Mouse (Mus musculus) layer of hippocampus, postnatal 10 days (tissue): ENCODE data around the gene Itpr3. TPM values are rescaled to one million over a fixed set of nuclear protein-coding genes. Genes with fewer than 3 reads are reported as not detected.

Experiments
- DNase-seq, 2 experiments: peaks; one replicate each; pipeline ENCODE4 v3.0.0; 2021; ENCODE audit warnings: low spot score in 2 of 2
- total RNA-seq, 2 experiments: library from RNA; stranded (reverse); gene quantifications; 2 replicates each; pipeline ENCODE4 v1.2.3; 2021

Itpr3 gene
- total RNA-seq, 2 experiments from 2014 or later, result 2.4 to 2.9 TPM

GRCm38 (mm10) chr17:27038335-27039050 lies 18.6 kb upstream of the Itpr3 start:
- DNase-seq, result no peak

GRCm38 (mm10) chr17:27039432-27040102 lies 17.5 kb upstream of the Itpr3 start:
- DNase-seq, result no peak

GRCm38 (mm10) chr17:27040304-27041045 lies 16.6 kb upstream of the Itpr3 start:
- no peak for DNase-seq

- DNase-seq, result no peak
Observed at GRCm38 (mm10) chr17:27041046-27041786, 15.9 kb upstream of the Itpr3 start.

- DNase-seq, result no peak
Observed at GRCm38 (mm10) chr17:27041787-27042055, 15.4 kb upstream of the Itpr3 start.

GRCm38 (mm10) chr17:27042840-27043239 lies 14.3 kb upstream of the Itpr3 start:
- no peak for DNase-seq

- no peak for DNase-seq
Observed at GRCm38 (mm10) chr17:27045164-27045563, 11.9 kb upstream of the Itpr3 start.

- DNase-seq, result no peak
Observed at GRCm38 (mm10) chr17:27047762-27048444, 9.2 kb upstream of the Itpr3 start.

GRCm38 (mm10) chr17:27048445-27049239 lies 8.5 kb upstream of the Itpr3 start:
- peak in 1 of 2 experiments; percentile 49 for DNase-seq

GRCm38 (mm10) chr17:27050853-27051252 lies 6.3 kb upstream of the Itpr3 start:
- DNase-seq, result no peak

- no peak for DNase-seq
Observed at GRCm38 (mm10) chr17:27051514-27051913, 5.6 kb upstream of the Itpr3 start.

GRCm38 (mm10) chr17:27056170-27056569 lies 934 bp upstream of the Itpr3 start:
- no peak for DNase-seq

- no peak for DNase-seq
Observed at GRCm38 (mm10) chr17:27057517-27058055, 482 bp downstream of the Itpr3 start.

- no peak for DNase-seq
Observed at GRCm38 (mm10) chr17:27060698-27061097, 3.6 kb downstream of the Itpr3 start.

GRCm38 (mm10) chr17:27061727-27062126 lies 4.6 kb downstream of the Itpr3 start:
- no peak for DNase-seq

GRCm38 (mm10) chr17:27062684-27063083 lies 5.6 kb downstream of the Itpr3 start:
- no peak for DNase-seq

- no peak for DNase-seq
Observed at GRCm38 (mm10) chr17:27063717-27064116, 6.6 kb downstream of the Itpr3 start.

- DNase-seq, result no peak
Observed at GRCm38 (mm10) chr17:27064195-27064594, 7.1 kb downstream of the Itpr3 start.

GRCm38 (mm10) chr17:27066065-27066464 lies 9.0 kb downstream of the Itpr3 start:
- no peak for DNase-seq

- DNase-seq, result no peak
Observed at GRCm38 (mm10) chr17:27069071-27069470, 12.0 kb downstream of the Itpr3 start.
